Mouse (Mus musculus) frontal cortex, adult 2 months (tissue): ENCODE measurements at regions not wholly inside any gene's neighbourhood (a gene's known extent, or its start where the extent isn't known, plus 50 kb on each side); places are given as distances from the start of the nearest gene placed in this dataset.

Experiments
- DNase-seq, 2 experiments: peaks; one replicate each; pipeline ENCODE4 v3.0.0; 2022; ENCODE audit warnings: low spot score in 1 of 2; ENCODE audit errors: extremely low spot score in 1 of 2

DNA sequence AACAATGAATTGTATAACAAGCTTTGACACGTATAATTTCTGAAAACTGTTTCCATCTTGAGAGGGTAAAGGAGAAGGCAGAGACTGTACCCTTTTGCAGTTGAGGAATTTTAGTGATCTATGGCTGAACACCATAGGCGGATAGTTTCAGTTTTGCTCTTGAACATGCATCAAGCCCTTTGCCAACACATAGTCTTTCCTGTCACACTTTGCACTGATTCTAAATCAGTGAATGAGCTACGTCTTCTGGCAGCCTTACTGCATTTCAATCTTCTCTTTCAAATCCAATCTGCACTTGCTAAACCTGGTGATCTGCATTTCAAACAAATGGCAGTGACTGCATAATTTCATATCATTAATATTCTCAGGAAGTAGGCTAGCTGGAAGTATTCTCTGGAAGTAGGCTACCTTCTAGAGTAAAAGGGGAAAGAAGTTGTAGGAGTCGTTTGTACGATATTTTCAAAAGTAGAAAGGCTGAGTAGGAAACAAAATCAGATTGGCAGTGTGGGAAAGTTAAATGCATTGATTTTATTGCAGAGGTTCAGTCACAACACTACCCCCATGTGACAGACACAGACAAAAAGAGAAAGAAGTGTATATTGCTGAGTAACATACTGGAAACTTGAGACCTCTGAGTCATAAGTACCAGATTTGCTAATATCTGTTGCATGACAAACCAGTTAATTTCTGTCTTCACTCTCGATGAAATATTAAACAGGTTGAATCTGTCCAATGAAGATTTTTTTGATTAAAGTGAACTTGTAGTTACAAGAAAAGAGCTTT is 983.3 kb upstream of the Nr2f1 start:
- DNase-seq, result peak in 1 of 2 experiments; percentile 11

DNA sequence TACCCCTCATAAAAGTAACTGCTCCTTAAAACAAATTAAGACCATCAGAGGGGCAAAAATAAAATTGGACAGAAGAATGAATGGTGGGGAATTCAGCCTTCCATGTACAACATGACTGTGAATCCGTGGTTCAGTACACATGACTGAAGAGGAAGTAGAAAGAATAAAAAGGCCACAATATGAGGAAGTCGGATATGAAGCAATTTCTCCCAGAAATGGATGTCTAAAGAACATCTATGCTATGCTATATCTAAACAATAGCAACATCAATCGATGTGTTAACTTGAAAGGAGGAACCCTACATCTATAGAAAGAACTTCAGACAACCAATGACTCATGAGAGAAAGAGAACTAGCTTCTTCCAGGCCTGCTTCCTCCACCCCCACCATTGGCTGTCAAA is 959.2 kb upstream of the Nr2f1 start:
- no peak for DNase-seq

DNA sequence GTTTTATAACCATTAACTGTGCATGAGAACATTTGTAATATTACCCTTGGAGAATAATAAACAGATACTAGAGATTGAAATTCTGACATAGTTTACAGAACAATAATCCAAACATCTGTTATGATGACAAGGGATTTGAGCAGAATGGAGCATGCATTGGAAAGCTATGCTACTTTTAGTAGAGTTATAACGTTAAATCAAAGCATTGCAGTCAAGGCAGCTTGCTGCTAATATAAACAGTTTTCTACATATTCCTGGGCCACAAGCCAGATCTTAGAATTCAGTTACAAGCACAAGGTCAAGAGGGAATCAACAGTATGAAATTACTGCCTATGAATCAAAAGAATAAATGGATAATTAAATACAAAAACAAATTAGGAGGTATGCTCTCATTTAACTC is 943.3 kb upstream of the Nr2f1 start:
- no peak for DNase-seq

DNA sequence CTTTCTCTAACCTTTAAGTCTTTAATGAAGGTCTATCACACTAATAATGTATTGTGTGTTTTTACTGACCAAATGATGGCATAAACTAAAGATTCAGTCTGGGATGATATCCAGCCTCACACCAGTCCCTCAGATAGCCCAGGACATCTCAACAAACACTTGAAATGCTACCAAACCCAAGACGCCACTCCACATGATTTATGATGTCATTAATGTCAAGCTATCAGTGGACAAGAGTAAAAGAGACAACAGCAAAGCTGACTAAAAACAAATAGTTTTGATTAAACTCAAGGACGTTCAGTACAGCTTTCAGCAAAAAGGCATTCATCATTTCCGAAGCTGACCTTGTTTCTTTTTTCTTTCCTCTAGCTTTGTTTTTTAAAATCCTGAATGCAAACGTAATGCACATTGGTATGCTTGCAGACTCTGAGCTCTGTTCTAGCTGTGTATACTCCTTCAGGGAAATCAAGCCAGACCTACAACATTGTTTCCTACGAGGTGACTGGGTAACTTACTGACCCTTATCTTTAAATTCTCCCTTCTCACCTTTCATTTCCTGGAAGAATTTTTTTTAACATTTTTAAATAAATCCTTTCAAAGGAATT is 941.9 kb upstream of the Nr2f1 start:
- no peak for DNase-seq

DNA sequence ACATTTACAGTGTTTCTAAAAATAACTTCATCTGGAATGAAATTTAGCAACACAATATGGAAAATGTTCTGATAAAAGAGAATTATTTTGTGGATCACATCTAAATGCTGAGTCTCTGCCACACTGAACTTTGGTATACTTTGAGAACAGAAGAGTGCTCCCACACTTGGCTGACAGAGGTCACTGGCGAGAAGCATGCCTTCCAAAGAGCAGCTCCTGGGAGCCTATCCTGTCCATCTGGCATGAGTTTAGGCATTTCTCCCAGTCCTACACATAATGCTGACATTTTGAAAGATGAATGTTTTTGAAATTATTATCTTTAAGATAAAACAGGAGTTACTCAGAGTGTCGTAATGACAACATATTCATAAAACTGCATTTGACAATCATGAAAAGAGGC is 939.2 kb upstream of the Nr2f1 start:
- DNase-seq, result no peak

DNA sequence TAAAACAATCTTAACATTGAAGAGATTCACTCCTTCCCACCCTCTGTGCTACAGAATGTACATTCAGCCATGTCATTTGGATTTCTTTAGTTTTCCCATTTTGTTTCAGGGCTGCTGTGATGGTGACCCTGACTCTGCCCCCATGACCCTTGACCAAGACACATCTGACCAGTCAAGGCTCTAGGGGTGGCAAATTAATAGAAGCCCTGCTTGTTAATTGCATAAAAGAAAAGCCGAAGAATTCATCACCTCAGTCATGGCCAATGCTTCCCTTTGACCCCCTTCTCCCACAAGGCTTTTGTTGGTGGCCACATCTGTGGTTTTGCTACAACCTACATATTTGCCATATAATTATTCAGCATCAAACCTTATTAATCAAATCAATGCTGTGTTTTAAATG is 937.2 kb upstream of the Nr2f1 start:
- no peak for DNase-seq
